Mouse (Mus musculus) hindbrain, embryonic 13.5 days (tissue): Measurements from ENCODE around the gene Tesk1. TPM values are rescaled to one million over a fixed set of nuclear protein-coding genes. Genes with fewer than 3 reads are reported as not detected.

Source experiments
- ATAC-seq: fragments of 200-750 bp; cut with Nextera tagmentation; 2 replicates; pipeline ENCODE4 v1.8.0; 2017; ENCODE audit warnings: moderate TSS enrichment; ENCODE audit not compliant: low FRiP score
- H3K27ac ChIP-seq: fragments of 300-500 bp; sonication (generic); 2 replicates; pipeline ENCODE4 v1.5.1; 2015; ENCODE audit warnings: inconsistent platforms, mild to moderate bottlenecking, moderate library complexity
- H3K27me3 ChIP-seq: fragments of 300-500 bp; sonication (generic); 2 replicates; pipeline ENCODE4 v1.6.1; 2015; ENCODE audit warnings: mild to moderate bottlenecking, inconsistent platforms
- H3K36me3 ChIP-seq: fragments of 300-500 bp; sonication (generic); 2 replicates; pipeline ENCODE4 v1.6.1; 2015; ENCODE audit warnings: mild to moderate bottlenecking, inconsistent platforms
- H3K4me1 ChIP-seq: fragments of 300-500 bp; sonication (generic); replicated peaks from 2 replicates; pipeline ENCODE4 v1.6.1; 2015; ENCODE audit warnings: inconsistent platforms
- H3K4me2 ChIP-seq: fragments of 300-500 bp; sonication (generic); 2 replicates; pipeline ENCODE4 v1.6.1; 2015; ENCODE audit warnings: inconsistent platforms, mild to moderate bottlenecking, moderate library complexity
- H3K4me3 ChIP-seq: fragments of 300-500 bp; sonication (generic); 2 replicates; pipeline ENCODE4 v1.5.1; 2015; ENCODE audit warnings: mild to moderate bottlenecking, inconsistent platforms
- H3K9ac ChIP-seq: fragments of 300-500 bp; sonication (generic); 2 replicates; pipeline ENCODE4 v1.6.1; 2015; ENCODE audit warnings: mild to moderate bottlenecking, inconsistent platforms
- H3K9me3 ChIP-seq: fragments of 300-500 bp; sonication (generic); 2 replicates; pipeline ENCODE4 v1.6.1; 2016; ENCODE audit warnings: inconsistent platforms
- WGBS: fragments of 180-500 bp; shearing (Covaris S2); methylation state at CpG from one replicate; pipeline ENCODE4 v1.1.7; 2015; 5-methylcytosine and 5-hydroxymethylcytosine counted together
- polyA plus RNA-seq: library from polyadenylated mRNA; unstranded; fragments of >200 nt; fragmentation: Nextera tagmentation; extraction: Ambion mirVana; gene quantifications from 2 replicates; pipeline ENCODE4 v1.2.1, GENCODE M21; 2015

Tesk1 gene
- polyA plus RNA-seq = 8.7 and 9.7 TPM in 2 replicates

- peak within 1 kb of the TSS; percentile 97 for H3K27ac ChIP-seq
- H3K36me3 ChIP-seq = peaks cover 20% of the 10 kb centered on the region
- no peaks in the 10 kb centered on the region for H3K27me3 ChIP-seq
- 29% methylated on average over 4 of the region's 4 CpGs for whole genome bisulfite sequencing
- peak within 1 kb of the TSS; percentile 99 for H3K4me3 ChIP-seq
- ATAC-seq = peak; percentile 1; the same call in 1 of the 2 replicates
- H3K9ac ChIP-seq = peak within 1 kb of the TSS; percentile 99
- H3K4me1 ChIP-seq = peaks cover 17% of the 10 kb centered on the region
- H3K9me3 ChIP-seq = no peaks in the 10 kb centered on the region
- H3K4me2 ChIP-seq = peak within 1 kb of the TSS; percentile 97
These were observed at the start of gene Tesk1 for GRCm38 (mm10) chr4:43441639-43442038. Gene Tesk1 (plus strand): TSS chr4:43441939.

- Histone ChIP-seq H3K9me3 (no peaks in the 10 kb centered on the region), H3K36me3 (no peaks in the 10 kb centered on the region), H3K27ac (0 out of 2 replicates have a peak overlapping the region, but pooled peaks have one; percentile 18), H3K4me1 (peaks cover 21% of the 10 kb centered on the region), H3K4me3 (no peak overlapping the region), H3K27me3 (no peaks in the 10 kb centered on the region), H3K4me2 (no peak overlapping the region), H3K9ac (no peak overlapping the region)
- no peak for ATAC-seq
- WGBS = 60% methylated on average over 15 of the region's 15 CpGs
These were observed 47.3 kb upstream of the Tesk1 start for GRCm38 (mm10) chr4:43394345-43394891.

GRCm38 (mm10) chr4:43395147-43395546 lies 46.6 kb upstream of the Tesk1 start:
- Histone ChIP-seq H3K27ac (0 out of 2 replicates have a peak overlapping the region, but pooled peaks have one; percentile 18), H3K4me2 (no peak overlapping the region), H3K4me1 (peaks cover 28% of the 10 kb centered on the region), H3K27me3 (no peaks in the 10 kb centered on the region), H3K9ac (no peak overlapping the region), H3K9me3 (no peaks in the 10 kb centered on the region), H3K4me3 (no peak overlapping the region), H3K36me3 (no peaks in the 10 kb centered on the region)
- WGBS = 90% methylated on average over 5 of the region's 5 CpGs
- ATAC-seq = no peak

- Histone ChIP-seq H3K9me3 (no peaks in the 10 kb centered on the region), H3K9ac (peak overlapping the region; percentile 46; the same call in 1 of the 2 replicates), H3K27me3 (no peaks in the 10 kb centered on the region), H3K4me1 (peaks cover 31% of the 10 kb centered on the region), H3K36me3 (no peaks in the 10 kb centered on the region), H3K27ac (no peak overlapping the region), H3K4me3 (no peak overlapping the region), H3K4me2 (no peak overlapping the region)
- 76% methylated on average over 9 of the region's 9 CpGs for WGBS
- no peak for ATAC-seq
These were observed 45.9 kb upstream of the Tesk1 start for GRCm38 (mm10) chr4:43395836-43396235.

- H3K4me3 ChIP-seq = no peak overlapping the region
- H3K9ac ChIP-seq = no peak overlapping the region
- no peak overlapping the region for H3K4me2 ChIP-seq
- peaks cover 35% of the 10 kb centered on the region for H3K4me1 ChIP-seq
- no peaks in the 10 kb centered on the region for H3K36me3 ChIP-seq
- WGBS = 87% methylated on average over 5 of the region's 5 CpGs
- ATAC-seq = no peak
- H3K9me3 ChIP-seq = no peaks in the 10 kb centered on the region
- no peak overlapping the region for H3K27ac ChIP-seq
- no peaks in the 10 kb centered on the region for H3K27me3 ChIP-seq
These were observed 45.4 kb upstream of the Tesk1 start for GRCm38 (mm10) chr4:43396381-43396780.

GRCm38 (mm10) chr4:43398014-43398413 lies 43.7 kb upstream of the Tesk1 start:
- Histone ChIP-seq H3K36me3 (no peaks in the 10 kb centered on the region), H3K9me3 (no peaks in the 10 kb centered on the region), H3K9ac (no peak overlapping the region; the same call in none of the 2 replicates), H3K27me3 (no peaks in the 10 kb centered on the region), H3K27ac (peak overlapping the region; percentile 49), H3K4me3 (no peak overlapping the region), H3K4me2 (no peak overlapping the region), H3K4me1 (peaks cover 37% of the 10 kb centered on the region)
- ATAC-seq = no peak
- 75% methylated on average over 4 of the region's 4 CpGs for WGBS

- Histone ChIP-seq H3K9me3 (no peaks in the 10 kb centered on the region), H3K4me2 (peak overlapping the region; percentile 30), H3K9ac (0 out of 2 replicates have a peak overlapping the region, but pooled peaks have one; percentile 10), H3K36me3 (no peaks in the 10 kb centered on the region), H3K4me3 (no peak overlapping the region), H3K27me3 (no peaks in the 10 kb centered on the region), H3K4me1 (peaks cover 37% of the 10 kb centered on the region), H3K27ac (peak overlapping the region; percentile 60)
- WGBS = 52% methylated on average over 17 of the region's 17 CpGs
- ATAC-seq = 0 out of 2 replicates have a peak, but pooled peaks have one; percentile 15
These were observed 42.9 kb upstream of the Tesk1 start for GRCm38 (mm10) chr4:43398829-43399331.

GRCm38 (mm10) chr4:43399391-43400131 lies 42.2 kb upstream of the Tesk1 start:
- no peaks in the 10 kb centered on the region for H3K36me3 ChIP-seq
- no peaks in the 10 kb centered on the region for H3K27me3 ChIP-seq
- no peaks in the 10 kb centered on the region for H3K9me3 ChIP-seq
- ATAC-seq = 0 out of 2 replicates have a peak, but pooled peaks have one; percentile 26
- no peak overlapping the region for H3K4me3 ChIP-seq
- peaks cover 37% of the 10 kb centered on the region for H3K4me1 ChIP-seq
- H3K27ac ChIP-seq = peak overlapping the region; percentile 60; the same call in 1 of the 2 replicates
- 77% methylated on average over 31 of the region's 31 CpGs for WGBS
- H3K9ac ChIP-seq = 0 out of 2 replicates have a peak overlapping the region, but pooled peaks have one; percentile 10
- H3K4me2 ChIP-seq = peak overlapping the region; percentile 30

- Histone ChIP-seq H3K4me3 (no peak overlapping the region), H3K36me3 (no peaks in the 10 kb centered on the region), H3K27ac (no peak overlapping the region), H3K27me3 (no peaks in the 10 kb centered on the region), H3K9ac (no peak overlapping the region), H3K4me2 (no peak overlapping the region), H3K9me3 (no peaks in the 10 kb centered on the region), H3K4me1 (peaks cover 45% of the 10 kb centered on the region)
- ATAC-seq = no peak
- WGBS = 41% methylated on average over 10 of the region's 10 CpGs
These were observed 40.8 kb upstream of the Tesk1 start for GRCm38 (mm10) chr4:43400976-43401375.

GRCm38 (mm10) chr4:43401486-43401885 lies 40.3 kb upstream of the Tesk1 start:
- ATAC-seq = no peak
- Histone ChIP-seq H3K9me3 (no peaks in the 10 kb centered on the region), H3K4me3 (no peak overlapping the region), H3K36me3 (no peaks in the 10 kb centered on the region), H3K27ac (no peak overlapping the region), H3K4me2 (no peak overlapping the region), H3K9ac (no peak overlapping the region), H3K4me1 (peaks cover 48% of the 10 kb centered on the region), H3K27me3 (no peaks in the 10 kb centered on the region)
- WGBS = 87% methylated on average over 10 of the region's 10 CpGs

- Histone ChIP-seq H3K9me3 (no peaks in the 10 kb centered on the region), H3K4me2 (no peak overlapping the region), H3K36me3 (no peaks in the 10 kb centered on the region), H3K9ac (no peak overlapping the region), H3K4me1 (peaks cover 50% of the 10 kb centered on the region), H3K27me3 (no peaks in the 10 kb centered on the region), H3K4me3 (no peak overlapping the region), H3K27ac (no peak overlapping the region)
- 88% methylated on average over 9 of the region's 9 CpGs for WGBS
- no peak for ATAC-seq
These were observed 39.5 kb upstream of the Tesk1 start for GRCm38 (mm10) chr4:43402212-43402611.

- Histone ChIP-seq H3K36me3 (no peaks in the 10 kb centered on the region), H3K4me1 (peaks cover 51% of the 10 kb centered on the region), H3K9me3 (no peaks in the 10 kb centered on the region), H3K27me3 (no peaks in the 10 kb centered on the region), H3K4me2 (no peak overlapping the region), H3K27ac (no peak overlapping the region), H3K4me3 (no peak overlapping the region), H3K9ac (no peak overlapping the region)
- ATAC-seq = no peak
- 90% methylated on average over 10 of the region's 10 CpGs for WGBS
These were observed 37.0 kb upstream of the Tesk1 start for GRCm38 (mm10) chr4:43404697-43405096.
